Mouse (Mus musculus) cerebellum, adult 2 months (tissue): Measurements from ENCODE around the gene Gap43. TPM values are rescaled to one million over a fixed set of nuclear protein-coding genes. Genes with fewer than 3 reads are reported as not detected.

ENCODE experiments used
- DNase-seq, 2 experiments: peaks; one replicate each; pipeline ENCODE4 v3.0.0; 2021
- H3K27ac ChIP-seq: fragments of 200-500 bp; 2 replicates; pipeline ENCODE4 v1.5.1; 2012; ENCODE audit warnings: low read length, control low read depth, inconsistent platforms; ENCODE audit not compliant: insufficient read depth
- H3K27me3 ChIP-seq: fragments of 200-500 bp; 2 replicates; pipeline ENCODE4 v1.6.1; 2012; ENCODE audit warnings: inconsistent platforms, mild to moderate bottlenecking, low read length, moderate library complexity; ENCODE audit not compliant: control insufficient read depth, insufficient read depth
- H3K4me1 ChIP-seq: fragments of 200-500 bp; 2 replicates; pipeline ENCODE4 v1.6.1; 2011; ENCODE audit warnings: low read length; ENCODE audit not compliant: control insufficient read depth, insufficient read depth
- H3K4me3 ChIP-seq: fragments of 200-500 bp; replicated peaks from 2 replicates; pipeline ENCODE3; 2011; ENCODE audit warnings: mild to moderate bottlenecking, low read depth, low read length, control low read depth; ENCODE audit not compliant: insufficient read depth
- CTCF ChIP-seq: fragments of 200-500 bp; IDR thresholded peaks from 2 replicates; pipeline ENCODE4 v1.5.1; 2011; ENCODE audit warnings: low read depth, mild to moderate bottlenecking, control low read depth, low read length, moderate library complexity, borderline replicate concordance; ENCODE audit not compliant: insufficient read depth
- POLR2A ChIP-seq: fragments of 200-500 bp; IDR thresholded peaks from 2 replicates; pipeline ENCODE4 v1.6.1; 2011; ENCODE audit warnings: low read length, control low read depth, borderline replicate concordance; ENCODE audit not compliant: insufficient read depth
- WGBS: fragments of 180-500 bp; shearing (Covaris S2); methylation state at CpG from one replicate; pipeline ENCODE4 v1.1.7; 2018; 5-methylcytosine and 5-hydroxymethylcytosine counted together
- polyA plus RNA-seq: library from polyadenylated mRNA; depleted of rRNA; stranded (reverse); fragments of >200 nt; gene quantifications from 2 replicates; pipeline ENCODE4 v1.2.3, GENCODE M21; 2012

The Gap43 gene
- polyA plus RNA-seq, 1 experiment: 332 TPM

DNA sequence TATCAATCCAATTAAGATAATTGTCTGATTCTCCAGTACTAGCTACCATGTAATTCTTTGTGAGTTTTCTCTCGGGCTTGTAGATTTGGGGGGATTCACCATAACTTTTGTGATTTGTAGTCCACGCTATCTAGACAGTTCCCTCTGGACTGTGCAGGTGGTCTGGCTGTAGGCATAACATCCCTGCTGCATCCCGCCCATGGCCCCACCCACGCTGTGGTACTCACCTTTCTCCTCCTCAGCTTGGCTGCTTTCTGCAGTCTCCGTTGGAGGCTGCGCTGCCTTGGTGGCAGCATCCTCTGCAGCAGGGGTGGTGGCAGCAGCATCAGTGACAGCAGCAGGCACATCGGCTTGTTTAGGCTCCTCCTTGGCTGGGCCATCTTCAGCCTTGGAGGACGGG, 48.9 kb downstream of the Gap43 start:
- no peak overlapping the region for H3K4me3 ChIP-seq
- 84% methylated on average over 8 of the region's 8 CpGs for WGBS
- no peaks in the 10 kb centered on the region for H3K27me3 ChIP-seq

DNA sequence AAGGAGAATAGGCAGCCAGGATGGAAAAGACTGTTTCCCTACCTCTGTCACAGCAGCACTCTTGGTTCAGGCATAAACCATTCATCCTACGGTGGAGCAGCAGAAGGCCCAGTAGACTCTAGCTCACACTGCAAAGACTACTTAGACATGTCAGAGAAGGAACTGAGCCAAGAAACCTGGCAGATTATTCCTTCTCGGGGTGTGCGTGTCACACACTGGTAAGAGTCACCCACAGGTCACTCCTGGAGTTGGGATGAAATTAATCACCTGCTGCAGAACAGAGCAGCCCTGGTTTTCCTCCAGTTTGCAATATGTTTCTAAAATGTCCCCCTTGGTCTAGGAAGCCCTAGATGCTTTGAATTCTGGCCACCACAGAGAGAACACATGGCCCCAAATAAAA, 56.4 kb downstream of the Gap43 start:
- no peak for TF ChIP-seq POLR2A
- no peak for TF ChIP-seq CTCF
- no peaks in the 10 kb centered on the region for H3K27me3 ChIP-seq
- H3K27ac ChIP-seq: peak overlapping the region; percentile 50; the same call in 1 of the 2 replicates
- 11% methylated on average over 3 of the region's 3 CpGs for WGBS
- H3K4me1 ChIP-seq: peaks cover 21% of the 10 kb centered on the region
- DNase-seq: peak; percentile 55 to 76
- no peak overlapping the region for H3K4me3 ChIP-seq

More for the DNA sequence above, 48.9 kb downstream of the Gap43 start:
- Histone ChIP-seq H3K27ac (no peak overlapping the region), H3K4me1 (peaks cover 14% of the 10 kb centered on the region)
- no peak for DNase-seq
- no peak for TF ChIP-seq CTCF
- no peak for TF ChIP-seq POLR2A

DNA sequence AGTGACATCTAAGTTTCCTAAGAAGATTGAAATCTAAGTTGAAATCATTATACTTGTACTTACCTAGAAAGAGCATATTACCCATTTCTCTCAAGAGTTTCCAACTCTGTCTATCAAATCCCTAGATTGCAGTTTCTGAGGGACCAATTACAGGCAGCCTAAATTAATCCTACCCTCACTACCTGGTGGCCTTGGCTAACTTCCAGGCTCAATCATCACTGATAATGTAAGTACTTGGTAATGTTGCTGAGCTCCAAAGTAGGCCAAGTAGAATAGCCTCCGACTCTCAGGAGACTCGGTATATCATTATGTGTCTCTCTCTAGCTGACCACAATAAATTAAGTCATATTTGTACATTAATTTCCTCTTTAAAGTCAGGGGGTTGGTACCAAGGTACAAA, 62.7 kb downstream of the Gap43 start:
- H3K4me3 ChIP-seq: no peak overlapping the region
- no peak overlapping the region for H3K27ac ChIP-seq
- TF ChIP-seq CTCF (no peak), POLR2A (no peak)
- peak in 1 of 2 experiments; percentile 30 for DNase-seq
- 63% methylated on average over 2 of the region's 2 CpGs for WGBS
- H3K4me1 ChIP-seq: peaks cover 15% of the 10 kb centered on the region
- no peaks in the 10 kb centered on the region for H3K27me3 ChIP-seq

DNA sequence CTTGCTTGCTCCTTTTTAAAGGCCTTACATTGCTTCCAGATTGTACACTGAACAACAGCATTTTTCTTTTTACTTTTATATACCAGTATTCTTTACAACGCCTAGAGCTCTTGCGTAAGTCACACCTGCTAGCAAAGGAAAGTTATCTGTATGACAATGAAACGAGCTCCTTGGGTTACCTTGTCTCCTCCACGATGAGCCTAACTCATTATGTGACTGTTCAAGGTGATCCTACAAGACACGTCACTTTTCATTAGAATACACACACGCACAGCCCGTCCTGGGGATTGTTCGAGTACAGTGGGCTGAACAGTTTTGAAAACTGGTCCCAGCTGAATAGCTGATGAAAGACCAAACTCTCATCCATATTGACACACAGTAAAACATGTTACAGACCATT, 63.2 kb downstream of the Gap43 start:
- TF ChIP-seq CTCF (no peak), POLR2A (no peak)
- 80% methylated on average over 8 of the region's 8 CpGs for WGBS
- no peak overlapping the region for H3K27ac ChIP-seq
- DNase-seq: no peak
- H3K4me1 ChIP-seq: peaks cover 11% of the 10 kb centered on the region
- no peak overlapping the region for H3K4me3 ChIP-seq
- no peaks in the 10 kb centered on the region for H3K27me3 ChIP-seq

DNA sequence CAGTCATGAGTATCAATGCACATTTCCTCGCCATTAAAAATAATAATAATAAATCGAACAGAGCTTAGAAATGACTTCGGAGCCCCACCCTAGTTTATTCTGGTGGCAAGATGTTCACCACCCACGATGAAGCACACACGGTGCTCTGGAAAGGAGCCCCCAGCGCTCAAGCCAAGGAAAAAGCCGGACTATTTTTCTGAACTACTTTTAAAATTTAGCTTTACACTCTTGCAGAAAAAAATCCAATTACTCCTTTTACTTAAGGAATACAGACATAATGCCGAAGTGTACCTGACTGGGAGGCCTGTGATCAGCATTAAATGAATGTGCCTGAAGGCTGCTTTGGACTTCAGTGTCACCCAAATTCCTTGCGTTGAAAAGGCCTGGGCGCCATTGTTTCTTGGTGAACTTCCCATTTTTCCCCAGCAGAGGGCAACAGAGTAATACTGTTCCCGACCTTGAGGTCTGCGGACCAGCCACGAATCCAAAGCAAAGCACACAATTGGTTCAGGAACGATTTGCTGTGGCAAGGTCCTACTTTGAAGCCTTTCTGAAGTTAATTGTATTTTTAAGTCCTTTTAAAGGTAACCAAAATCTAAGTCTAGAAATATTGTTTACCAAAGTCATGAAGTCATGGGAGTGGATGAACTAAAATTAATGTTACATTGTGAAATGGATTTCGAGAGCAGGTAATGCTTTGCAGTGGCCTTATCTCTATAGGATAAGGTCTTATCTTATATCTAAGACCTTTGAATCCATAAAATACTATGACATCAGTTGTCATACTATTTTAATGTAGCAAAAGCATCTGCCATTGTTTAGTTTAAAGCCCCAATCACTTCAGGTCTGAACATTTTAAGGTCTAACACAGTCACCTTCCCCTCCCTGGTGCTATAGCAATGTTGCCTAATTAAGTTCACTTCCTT, 64.0 kb downstream of the Gap43 start:
- Histone ChIP-seq H3K4me1 (peaks cover 8% of the 10 kb centered on the region), H3K27me3 (no peaks in the 10 kb centered on the region), H3K4me3 (no peak overlapping the region), H3K27ac (no peak overlapping the region)
- WGBS: 25% methylated on average over 15 of the region's 15 CpGs
- peak; percentile 83 to 86 for DNase-seq
- TF ChIP-seq POLR2A (no peak), CTCF (peak; percentile 86)

DNA sequence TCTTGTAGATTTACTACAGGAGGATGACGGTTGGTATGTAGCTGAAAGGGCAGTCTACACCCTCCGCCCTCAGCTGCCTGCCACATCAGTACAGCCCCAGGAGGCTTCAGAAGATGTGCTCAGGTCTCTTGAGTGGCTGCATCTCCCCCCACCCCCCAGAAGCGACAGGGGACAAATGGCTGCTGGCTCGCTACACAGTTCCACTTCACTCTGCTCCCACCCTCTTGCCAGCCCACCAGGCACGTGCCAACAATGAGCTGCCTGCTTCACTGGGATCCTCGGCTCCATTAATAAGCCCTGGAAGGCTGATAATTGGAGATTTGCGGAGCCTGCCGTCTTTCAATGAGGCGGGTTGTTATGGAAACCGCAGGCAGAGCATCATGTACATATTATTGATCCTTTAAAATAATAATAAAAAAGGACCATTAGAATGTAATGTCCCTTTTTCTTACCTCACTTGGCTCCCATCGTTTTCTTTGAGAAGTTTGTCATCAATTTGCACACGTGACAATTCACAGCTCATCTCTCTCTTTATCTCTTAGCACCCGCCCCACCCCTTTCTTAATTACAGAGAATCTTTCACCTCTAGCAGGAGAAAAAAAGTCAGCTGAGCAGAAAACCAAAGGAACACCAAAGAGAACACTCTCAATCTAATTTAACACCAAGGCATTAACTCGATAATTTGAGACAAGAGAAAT, 64.8 kb downstream of the Gap43 start:
- H3K27ac ChIP-seq: no peak overlapping the region
- DNase-seq: no peak
- TF ChIP-seq POLR2A (no peak), CTCF (no peak)
- H3K4me3 ChIP-seq: no peak overlapping the region
- no peaks in the 10 kb centered on the region for H3K27me3 ChIP-seq
- 53% methylated on average over 14 of the region's 14 CpGs for WGBS
- peaks cover 8% of the 10 kb centered on the region for H3K4me1 ChIP-seq

DNA sequence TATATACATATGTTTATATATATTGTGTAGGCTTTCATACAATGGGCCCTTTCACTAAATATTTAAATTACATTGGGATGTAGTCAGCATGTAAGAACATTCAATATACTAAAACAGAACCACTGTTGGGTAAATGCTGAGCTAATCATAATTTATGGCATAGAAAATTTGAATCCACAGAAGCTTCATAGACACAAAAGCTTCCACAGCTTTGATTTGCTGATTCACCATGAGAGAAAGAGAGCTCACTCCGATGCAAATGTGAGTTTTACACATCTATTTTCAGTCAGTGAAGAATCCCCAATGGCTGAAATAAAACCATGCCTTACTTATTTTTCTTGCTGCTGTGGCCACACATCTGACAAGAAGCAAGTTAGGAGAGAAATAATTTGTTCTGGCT, 69.2 kb downstream of the Gap43 start:
- no peak for DNase-seq
- no peak overlapping the region for H3K4me3 ChIP-seq
- 83% methylated on average over 1 of the region's 1 CpGs for WGBS
- H3K27me3 ChIP-seq: no peaks in the 10 kb centered on the region
- no peak for TF ChIP-seq POLR2A
- no peak for TF ChIP-seq CTCF
- peaks cover 3% of the 10 kb centered on the region; the same call in 1 of the 2 replicates for H3K4me1 ChIP-seq
- H3K27ac ChIP-seq: no peak overlapping the region

DNA sequence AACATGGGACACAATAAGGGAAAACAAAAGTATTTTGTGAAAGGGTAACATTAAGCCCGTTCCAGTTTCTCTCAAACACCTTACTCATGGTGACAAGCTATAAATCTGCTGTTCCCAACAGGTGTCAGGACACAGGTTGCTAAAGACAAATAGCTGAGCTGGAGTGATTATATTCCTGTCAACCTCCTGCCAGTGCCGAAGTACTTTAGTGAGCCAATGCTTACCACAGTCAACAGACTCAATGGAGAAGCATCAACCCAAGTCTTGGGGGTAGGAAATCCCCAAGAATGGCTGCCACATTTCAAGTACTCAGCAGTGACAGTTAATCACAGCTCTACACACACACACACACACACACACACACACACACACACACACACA, 70.9 kb downstream of the Gap43 start:
- TF ChIP-seq CTCF (no peak), POLR2A (no peak)
- WGBS: 48% methylated on average over 2 of the region's 2 CpGs
- Histone ChIP-seq H3K27me3 (no peaks in the 10 kb centered on the region), H3K27ac (no peak overlapping the region), H3K4me3 (no peak overlapping the region), H3K4me1 (no peaks in the 10 kb centered on the region)
- DNase-seq: no peak
